Mouse (Mus musculus): Measurements from ENCODE around the gene Slc17a5. TPM values are rescaled to one million over a fixed set of nuclear protein-coding genes. Genes with fewer than 3 reads are reported as not detected.
"Not testable (repeated sequence)": the region's sequence is repeated elsewhere in the genome, so short reads cannot be mapped to it uniquely, and the experiment has no call there.

Gene Slc17a5
- total and polyA plus RNA-seq, 2 experiments, result 10.9 to 16.4 TPM

DNA sequence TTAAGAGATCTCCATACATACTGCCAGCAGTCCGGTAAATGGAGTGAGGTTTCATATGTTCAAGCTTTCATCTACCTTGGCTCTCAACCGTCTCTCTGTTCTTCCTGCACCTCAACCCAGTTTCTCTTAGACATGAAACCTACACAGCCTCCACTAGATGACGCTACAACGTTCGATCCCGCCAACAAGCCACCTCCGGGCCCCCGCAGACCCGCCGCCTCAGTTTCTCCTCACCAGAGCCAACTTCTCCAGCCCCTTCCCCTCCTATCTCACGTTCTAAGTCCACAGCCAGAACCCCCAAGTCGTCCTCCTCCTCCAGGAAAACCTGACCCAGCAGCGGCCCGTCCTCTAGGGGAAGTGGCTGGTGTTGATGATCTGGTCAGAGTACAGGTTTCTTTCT lies 66.2 kb downstream of the Slc17a5 start:
- H3K4me3 ChIP-seq (ENCODE audit: insufficient read depth, low read depth, low read length), result peak overlapping the region; percentile 54
- TF ChIP-seq CTCF (IDR thresholded peaks at IDR 0.05; ENCODE audit: low read depth, low read length) (peak; percentile 58), POLR2A (IDR thresholded peaks at IDR 0.05; ENCODE audit: extremely low read depth, insufficient read depth, low read length) (no peak)
- H3K36me3 ChIP-seq (ENCODE audit: control insufficient read depth, insufficient read depth, low read length), result no peaks in the 10 kb centered on the region
- no peaks in the 10 kb centered on the region for H3K27me3 ChIP-seq (ENCODE audit: control insufficient read depth, insufficient read depth, low read length)
- peak; percentile 76 for DNase-seq (ENCODE audit: extremely low read depth, low read depth, low spot score)
- H3K4me1 ChIP-seq (ENCODE audit: control insufficient read depth, insufficient read depth, low read length), result peaks cover 9% of the 10 kb centered on the region
- peak overlapping the region; percentile 89 for H3K9ac ChIP-seq (ENCODE audit: low read depth, low read length)
- WGBS, result 7% methylated on average over 14 of the region's 14 CpGs
- H3K79me2 ChIP-seq (ENCODE audit: control insufficient read depth, insufficient read depth, low read length), result no peaks in the 10 kb centered on the region
- peak overlapping the region; percentile 78 for H3K27ac ChIP-seq (replicated peaks; ENCODE audit: insufficient read depth, low read depth, low read length)

DNA sequence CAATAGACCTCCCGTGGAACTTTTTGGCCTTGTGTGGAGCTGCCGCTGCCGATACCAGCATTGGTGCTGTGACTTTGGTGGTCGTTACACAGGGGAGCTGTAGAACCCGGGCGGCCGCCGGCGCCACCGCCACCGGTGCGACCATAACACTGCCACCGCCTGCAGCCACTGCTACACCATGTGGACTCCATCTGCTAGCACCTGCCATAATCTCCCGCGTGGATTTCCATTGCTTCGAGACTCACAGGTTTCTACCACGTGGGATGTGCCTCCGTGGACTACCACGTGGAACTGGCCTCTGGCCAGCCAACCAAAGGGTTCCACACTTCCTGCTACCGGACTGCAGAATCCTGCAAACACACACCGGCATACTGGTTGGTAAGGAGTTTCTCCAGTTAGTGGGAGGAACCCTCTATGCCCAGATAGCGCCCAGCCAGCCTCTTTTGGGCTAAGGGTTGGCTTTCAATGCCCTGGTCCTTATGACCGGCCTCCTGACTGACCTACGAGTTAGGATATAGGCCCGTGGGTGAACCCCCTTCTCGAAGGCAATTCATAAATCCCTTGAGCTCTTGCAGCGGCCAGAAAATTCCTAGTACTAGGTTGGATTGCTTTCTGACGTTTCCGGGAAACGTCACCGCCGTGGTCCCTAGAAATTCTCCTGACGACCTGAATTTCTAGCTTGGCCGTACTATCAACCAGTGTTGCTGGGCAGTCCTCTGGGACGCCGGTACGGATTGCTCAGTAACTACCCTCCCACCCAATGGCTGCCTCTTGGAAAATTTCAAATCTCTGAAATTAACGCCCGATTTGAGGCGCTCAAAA lies 66.8 kb downstream of the Slc17a5 start:
- peak overlapping the region; percentile 89 for H3K9ac ChIP-seq (ENCODE audit: low read depth, low read length)
- no peaks in the 10 kb centered on the region for H3K27me3 ChIP-seq (ENCODE audit: control insufficient read depth, insufficient read depth, low read length)
- DNase-seq (ENCODE audit: extremely low read depth, low read depth, low spot score), result peak; percentile 88
- H3K4me1 ChIP-seq (ENCODE audit: control insufficient read depth, insufficient read depth, low read length), result peaks cover 3% of the 10 kb centered on the region; the same call in 1 of the 2 replicates
- 1% methylated on average over 40 of the region's 40 CpGs for WGBS
- peak overlapping the region; percentile 54 for H3K4me3 ChIP-seq (ENCODE audit: insufficient read depth, low read depth, low read length)
- no peaks in the 10 kb centered on the region for H3K36me3 ChIP-seq (ENCODE audit: control insufficient read depth, insufficient read depth, low read length)
- H3K79me2 ChIP-seq (ENCODE audit: control insufficient read depth, insufficient read depth, low read length), result no peaks in the 10 kb centered on the region
- no peak for TF ChIP-seq CTCF (IDR thresholded peaks at IDR 0.05; ENCODE audit: low read depth, low read length)
- no peak for TF ChIP-seq POLR2A (IDR thresholded peaks at IDR 0.05; ENCODE audit: extremely low read depth, insufficient read depth, low read length)
- peak overlapping the region; percentile 78 for H3K27ac ChIP-seq (replicated peaks; ENCODE audit: insufficient read depth, low read depth, low read length)

DNA sequence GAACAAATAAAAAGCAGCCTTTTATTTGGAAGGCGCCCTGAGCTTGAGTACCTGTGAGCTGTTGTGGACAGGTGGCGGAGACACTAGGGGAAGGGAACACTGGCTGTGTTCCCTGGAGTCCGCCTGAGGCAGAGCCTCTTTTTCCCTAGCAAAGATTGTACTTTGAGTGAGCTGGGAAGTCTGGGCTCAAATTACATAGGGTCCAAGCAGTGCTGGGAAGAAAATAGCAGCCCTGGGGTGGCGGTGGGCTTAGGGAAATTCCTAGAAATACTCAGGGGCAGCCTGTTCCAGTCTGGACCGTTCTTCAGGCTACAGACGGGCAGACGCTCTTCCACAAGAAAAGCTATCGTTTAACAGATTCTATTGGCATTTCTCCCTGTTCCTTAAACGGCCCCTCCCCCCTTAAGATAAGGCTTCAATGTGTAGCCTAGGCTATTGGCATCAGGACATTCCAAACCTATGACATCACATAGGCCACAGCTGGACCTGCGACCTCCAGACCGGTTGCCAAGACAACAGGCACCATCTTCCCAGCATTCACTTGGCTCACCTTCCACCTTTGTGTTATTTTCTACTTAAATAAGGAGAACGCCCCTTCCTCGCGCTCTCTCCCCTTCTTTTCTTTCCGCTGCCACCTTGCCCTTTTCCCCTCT lies 67.6 kb downstream of the Slc17a5 start:
- DNase-seq (ENCODE audit: extremely low read depth, low read depth, low spot score), result peak; percentile 83
- H3K9ac ChIP-seq (ENCODE audit: low read depth, low read length), result peak overlapping the region; percentile 89
- peaks cover 3% of the 10 kb centered on the region; the same call in 1 of the 2 replicates for H3K4me1 ChIP-seq (ENCODE audit: control insufficient read depth, insufficient read depth, low read length)
- H3K27ac ChIP-seq (replicated peaks; ENCODE audit: insufficient read depth, low read depth, low read length), result peak overlapping the region; percentile 78
- H3K4me3 ChIP-seq (ENCODE audit: insufficient read depth, low read depth, low read length), result peak overlapping the region; percentile 54
- H3K79me2 ChIP-seq (ENCODE audit: control insufficient read depth, insufficient read depth, low read length), result no peaks in the 10 kb centered on the region
- no peaks in the 10 kb centered on the region for H3K27me3 ChIP-seq (ENCODE audit: control insufficient read depth, insufficient read depth, low read length)
- H3K36me3 ChIP-seq (ENCODE audit: control insufficient read depth, insufficient read depth, low read length), result no peaks in the 10 kb centered on the region
- WGBS, result 7% methylated on average over 15 of the region's 15 CpGs
- TF ChIP-seq CTCF (IDR thresholded peaks at IDR 0.05; ENCODE audit: low read depth, low read length), result no peak
- TF ChIP-seq POLR2A (IDR thresholded peaks at IDR 0.05; ENCODE audit: extremely low read depth, insufficient read depth, low read length), result no peak

GRCm38 (mm10) chr9:78517237-78517636 lies 70.6 kb downstream of the Slc17a5 start:
- H3K27me3 ChIP-seq (ENCODE audit: control insufficient read depth, insufficient read depth, low read length); H3K4me3 ChIP-seq (ENCODE audit: insufficient read depth, low read depth, low read length); H3K79me2 ChIP-seq (ENCODE audit: control insufficient read depth, insufficient read depth, low read length); DNase-seq (ENCODE audit: extremely low read depth, low read depth, low spot score); H3K9ac ChIP-seq (ENCODE audit: low read depth, low read length); H3K36me3 ChIP-seq (ENCODE audit: control insufficient read depth, insufficient read depth, low read length); H3K27ac ChIP-seq (replicated peaks; ENCODE audit: insufficient read depth, low read depth, low read length): not testable (repeated sequence)
- 48% methylated on average over 3 of the region's 3 CpGs for WGBS
- peaks cover 19% of the 10 kb centered on the region for H3K4me1 ChIP-seq (ENCODE audit: control insufficient read depth, insufficient read depth, low read length)

DNA sequence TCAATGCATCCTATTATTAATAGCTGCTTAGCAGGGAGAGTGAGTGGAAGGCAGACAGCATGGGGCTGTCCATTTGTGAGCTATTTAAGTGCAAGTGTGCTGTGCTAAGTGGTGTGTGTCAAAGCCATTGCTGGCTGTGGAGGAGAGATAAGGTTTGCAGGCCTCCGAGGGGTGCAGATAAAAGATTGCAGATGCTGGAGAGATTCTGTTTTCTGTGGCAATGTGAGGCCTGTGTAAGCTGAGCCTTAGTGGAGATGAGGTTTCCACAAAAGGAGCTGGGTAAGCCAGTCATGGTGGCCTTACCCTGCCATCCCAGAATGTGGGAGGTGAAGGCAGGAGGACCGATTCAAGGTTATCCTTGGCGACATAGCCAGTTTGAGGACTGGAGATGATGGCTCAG lies 71.7 kb downstream of the Slc17a5 start:
- no peak overlapping the region for H3K4me3 ChIP-seq (ENCODE audit: insufficient read depth, low read depth, low read length)
- no peaks in the 10 kb centered on the region for H3K27me3 ChIP-seq (ENCODE audit: control insufficient read depth, insufficient read depth, low read length)
- H3K36me3 ChIP-seq (ENCODE audit: control insufficient read depth, insufficient read depth, low read length), result no peaks in the 10 kb centered on the region
- peaks cover 24% of the 10 kb centered on the region for H3K4me1 ChIP-seq (ENCODE audit: control insufficient read depth, insufficient read depth, low read length)
- 85% methylated on average over 3 of the region's 3 CpGs for WGBS
- TF ChIP-seq POLR2A (IDR thresholded peaks at IDR 0.05; ENCODE audit: extremely low read depth, insufficient read depth, low read length) (no peak), CTCF (IDR thresholded peaks at IDR 0.05; ENCODE audit: low read depth, low read length) (no peak)
- DNase-seq (ENCODE audit: extremely low read depth, low read depth, low spot score), result no peak
- H3K27ac ChIP-seq (replicated peaks; ENCODE audit: insufficient read depth, low read depth, low read length), result no peak overlapping the region
- H3K79me2 ChIP-seq (ENCODE audit: control insufficient read depth, insufficient read depth, low read length), result no peaks in the 10 kb centered on the region
- H3K9ac ChIP-seq (ENCODE audit: low read depth, low read length), result no peak overlapping the region

GRCm38 (mm10) chr9:78514681-78515080 lies 73.2 kb downstream of the Slc17a5 start:
- H3K4me3 ChIP-seq (ENCODE audit: insufficient read depth, low read depth, low read length), result no peak overlapping the region
- no peaks in the 10 kb centered on the region for H3K27me3 ChIP-seq (ENCODE audit: control insufficient read depth, insufficient read depth, low read length)
- peaks cover 21% of the 10 kb centered on the region for H3K4me1 ChIP-seq (ENCODE audit: control insufficient read depth, insufficient read depth, low read length)
- H3K79me2 ChIP-seq (ENCODE audit: control insufficient read depth, insufficient read depth, low read length), result no peaks in the 10 kb centered on the region
- no peaks in the 10 kb centered on the region for H3K36me3 ChIP-seq (ENCODE audit: control insufficient read depth, insufficient read depth, low read length)
- no peak for DNase-seq (ENCODE audit: extremely low read depth, low read depth, low spot score)
- H3K27ac ChIP-seq (replicated peaks; ENCODE audit: insufficient read depth, low read depth, low read length), result peak overlapping the region; percentile 67
- no peak for TF ChIP-seq POLR2A (IDR thresholded peaks at IDR 0.05; ENCODE audit: extremely low read depth, insufficient read depth, low read length)
- TF ChIP-seq CTCF (IDR thresholded peaks at IDR 0.05; ENCODE audit: low read depth, low read length), result no peak
- no peak overlapping the region for H3K9ac ChIP-seq (ENCODE audit: low read depth, low read length)
- WGBS, result 78% methylated on average over 4 of the region's 4 CpGs
